Mouse (Mus musculus): ENCODE measurements around the gene Rbck1. TPM values are rescaled to one million over a fixed set of nuclear protein-coding genes. Genes with fewer than 3 reads are reported as not detected.

Gene Rbck1
- polyA plus RNA-seq (2012; rRNA removed): 246 and 256 TPM in 2 replicates

DNA sequence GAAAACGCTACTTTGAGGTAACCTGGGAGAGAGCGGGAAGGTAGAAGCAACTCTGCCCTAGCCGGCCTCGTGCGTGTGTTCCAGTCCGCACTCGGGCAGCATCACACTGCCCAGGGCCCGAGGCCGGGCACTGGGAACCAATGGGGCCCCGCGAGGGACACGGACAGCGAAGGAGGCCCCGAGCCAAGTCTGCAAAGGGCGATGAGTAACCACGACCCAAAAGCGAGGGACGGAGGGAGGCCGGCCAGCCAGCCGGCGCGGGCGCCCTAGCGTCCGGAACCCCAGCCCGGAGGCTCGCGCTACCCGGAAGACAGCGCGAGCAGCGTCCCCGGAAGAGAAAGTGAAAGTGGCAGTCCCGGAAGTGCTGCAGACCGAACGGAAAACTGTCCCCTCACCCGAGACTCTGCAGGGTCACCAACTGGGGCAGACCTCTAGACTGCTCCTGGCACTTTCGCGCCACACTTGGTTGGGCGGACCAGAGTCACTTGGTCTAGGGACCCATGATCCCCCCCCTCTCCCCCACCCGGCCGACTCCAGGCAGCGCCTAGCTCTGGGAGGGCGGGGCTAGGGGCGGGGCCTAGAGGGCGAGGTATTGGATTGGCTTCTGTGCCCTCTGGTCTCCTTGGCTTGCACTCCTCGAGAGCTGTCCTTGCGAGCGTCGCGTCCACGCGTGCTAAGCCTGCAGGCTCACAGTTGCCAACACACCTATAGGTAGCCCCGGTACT lies at the start of gene Rbck1:
Gene Rbck1, minus strand, starts transcription at position 553 of the 725 bp plus-strand sequence.
- TF ChIP-seq CTCF (IDR thresholded peaks at IDR 0.05; ENCODE audit: borderline replicate concordance, extremely low read depth, insufficient read depth, insufficient read length) (no peak), POLR2A (IDR thresholded peaks at IDR 0.05; ENCODE audit: borderline replicate concordance, extremely low read depth, insufficient read depth, insufficient read length, poor library complexity, severe bottlenecking) (peak; percentile 75; the same call in 1 of the 2 replicates)
- peak; percentile 93 for DNase-seq (ENCODE audit: low read depth)

DNA sequence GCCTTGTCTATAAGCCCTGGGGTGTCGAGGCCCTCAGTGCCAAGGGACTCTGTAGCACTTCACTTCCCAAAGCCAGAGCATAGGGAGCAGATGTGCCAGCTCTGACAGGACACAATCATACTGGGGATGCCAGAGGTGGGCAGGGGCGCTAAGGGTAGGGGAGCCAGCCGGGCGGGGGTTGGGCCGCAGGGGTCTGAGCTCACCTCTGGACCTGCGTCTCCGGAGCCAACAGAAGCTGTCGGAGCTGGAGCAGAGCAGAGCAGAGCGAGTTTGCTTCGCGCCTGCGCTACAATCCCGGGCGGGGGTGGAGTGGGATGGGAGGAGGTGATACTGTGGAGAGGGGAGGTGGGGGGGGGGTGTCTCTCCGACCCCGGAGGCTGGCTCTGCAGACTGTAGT lies 43.9 kb upstream of the Rbck1 start, which contains the start of gene Nrsn2:
Gene Nrsn2, minus strand, starts transcription at position 294 of the 397 bp plus-strand sequence.
- DNase-seq (ENCODE audit: low read depth): peak; percentile 84
- TF ChIP-seq CTCF (IDR thresholded peaks at IDR 0.05; ENCODE audit: borderline replicate concordance, extremely low read depth, insufficient read depth, insufficient read length) (no peak), POLR2A (IDR thresholded peaks at IDR 0.05; ENCODE audit: borderline replicate concordance, extremely low read depth, insufficient read depth, insufficient read length, poor library complexity, severe bottlenecking) (no peak)

DNA sequence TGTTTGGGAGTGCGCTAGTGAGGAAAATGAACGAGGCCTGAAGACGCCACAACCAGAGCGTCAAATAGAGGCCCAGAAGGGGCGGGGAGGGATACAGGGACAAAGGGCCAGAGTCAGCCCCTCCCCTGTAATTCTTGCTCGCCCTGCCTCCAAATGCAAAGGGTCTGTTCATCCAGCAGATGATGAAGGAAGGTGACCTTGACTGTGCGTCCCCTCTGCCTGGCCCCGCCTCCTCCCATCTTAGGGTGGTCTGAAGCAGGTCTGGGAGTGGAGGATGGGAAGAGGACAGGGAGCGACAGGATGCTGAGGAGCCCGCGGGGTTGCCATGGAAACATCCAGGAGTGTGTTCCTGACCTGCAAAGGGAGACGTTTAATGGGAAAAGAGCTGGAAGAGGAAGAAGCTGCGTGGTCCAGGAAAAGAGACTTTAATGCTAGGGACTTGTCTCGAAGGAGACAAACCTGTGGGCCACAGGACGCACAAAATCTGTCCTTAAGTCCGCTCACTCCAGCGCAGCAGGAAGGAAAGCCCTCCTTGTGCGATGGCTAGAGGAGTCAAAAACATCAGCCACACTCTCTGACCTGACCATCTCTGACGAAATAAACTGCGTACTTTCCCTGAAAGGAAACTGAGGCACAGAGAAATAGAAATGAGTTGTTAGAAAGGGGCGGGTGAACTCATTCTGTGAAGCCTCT lies 43.3 kb upstream of the Rbck1 start:
- peak; percentile 95 for DNase-seq (ENCODE audit: low read depth)
- TF ChIP-seq POLR2A (IDR thresholded peaks at IDR 0.05; ENCODE audit: borderline replicate concordance, extremely low read depth, insufficient read depth, insufficient read length, poor library complexity, severe bottlenecking) (no peak), CTCF (IDR thresholded peaks at IDR 0.05; ENCODE audit: borderline replicate concordance, extremely low read depth, insufficient read depth, insufficient read length) (no peak)

DNA sequence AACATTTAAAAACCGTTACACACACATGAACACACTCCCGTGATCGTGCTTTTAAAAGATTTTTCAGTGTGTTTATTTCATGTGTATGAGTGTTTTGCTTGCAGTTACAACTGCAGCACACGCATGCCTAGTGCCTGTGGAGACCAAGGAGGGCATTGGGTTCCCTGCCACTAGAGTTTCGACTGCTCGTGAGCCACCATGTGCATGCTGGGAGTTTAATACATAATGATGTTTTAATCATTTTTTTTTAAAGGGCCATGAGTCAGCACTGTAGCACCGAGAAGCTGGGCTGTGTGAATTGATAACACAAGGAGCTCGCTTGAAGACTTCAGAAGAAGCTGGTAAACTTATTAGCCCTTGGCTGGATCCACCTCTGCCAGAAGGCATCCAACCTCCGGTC lies 41.1 kb upstream of the Rbck1 start:
- DNase-seq (ENCODE audit: low read depth): no peak

DNA sequence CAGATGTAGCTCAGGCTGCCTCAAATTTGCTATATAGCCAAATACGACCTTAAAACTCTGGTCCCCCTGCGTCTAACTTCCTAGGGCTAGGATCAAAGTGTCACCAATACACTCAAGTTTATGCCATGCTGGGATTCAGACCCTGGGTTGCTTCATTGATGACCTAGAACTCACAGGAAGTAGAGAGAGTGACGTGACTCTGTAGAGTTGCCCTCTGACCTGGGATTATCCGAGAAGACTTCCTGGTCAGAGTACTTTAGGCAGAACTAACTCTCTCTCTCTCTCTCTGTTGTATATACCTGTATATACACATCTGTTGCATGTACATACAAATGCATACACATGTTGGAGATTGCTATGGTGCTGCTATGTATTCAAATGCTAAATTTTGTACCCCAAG lies 40.2 kb upstream of the Rbck1 start:
- no peak for DNase-seq (ENCODE audit: low read depth)
- TF ChIP-seq POLR2A (IDR thresholded peaks at IDR 0.05; ENCODE audit: borderline replicate concordance, extremely low read depth, insufficient read depth, insufficient read length, poor library complexity, severe bottlenecking) (no peak), CTCF (IDR thresholded peaks at IDR 0.05; ENCODE audit: borderline replicate concordance, extremely low read depth, insufficient read depth, insufficient read length) (no peak)

More for the DNA sequence above, 41.1 kb upstream of the Rbck1 start:
- no peak for TF ChIP-seq POLR2A (IDR thresholded peaks at IDR 0.05; ENCODE audit: borderline replicate concordance, extremely low read depth, insufficient read depth, insufficient read length, poor library complexity, severe bottlenecking)
- no peak for TF ChIP-seq CTCF (IDR thresholded peaks at IDR 0.05; ENCODE audit: borderline replicate concordance, extremely low read depth, insufficient read depth, insufficient read length)

DNA sequence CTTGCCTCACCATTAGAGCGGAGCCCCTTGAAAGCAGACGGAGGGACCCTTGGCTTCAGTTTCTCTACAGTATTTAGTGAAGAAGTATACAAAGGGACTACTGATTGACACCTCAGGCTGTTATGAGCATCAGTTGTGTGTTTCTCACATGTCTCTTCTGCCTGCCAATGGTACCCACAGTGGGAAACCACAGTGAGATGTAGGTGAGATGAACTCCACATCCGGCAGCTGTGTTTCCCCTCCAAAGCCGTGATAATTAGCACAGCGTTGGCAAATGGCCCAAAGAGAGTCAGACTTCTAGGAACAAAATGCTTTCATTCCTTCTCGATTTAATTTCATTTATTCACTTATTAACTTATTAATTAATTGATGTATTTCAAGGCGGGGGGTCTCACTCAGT lies 39.7 kb upstream of the Rbck1 start:
- TF ChIP-seq CTCF (IDR thresholded peaks at IDR 0.05; ENCODE audit: borderline replicate concordance, extremely low read depth, insufficient read depth, insufficient read length) (no peak), POLR2A (IDR thresholded peaks at IDR 0.05; ENCODE audit: borderline replicate concordance, extremely low read depth, insufficient read depth, insufficient read length, poor library complexity, severe bottlenecking) (no peak)
- peak; percentile 77 for DNase-seq (ENCODE audit: low read depth)

DNA sequence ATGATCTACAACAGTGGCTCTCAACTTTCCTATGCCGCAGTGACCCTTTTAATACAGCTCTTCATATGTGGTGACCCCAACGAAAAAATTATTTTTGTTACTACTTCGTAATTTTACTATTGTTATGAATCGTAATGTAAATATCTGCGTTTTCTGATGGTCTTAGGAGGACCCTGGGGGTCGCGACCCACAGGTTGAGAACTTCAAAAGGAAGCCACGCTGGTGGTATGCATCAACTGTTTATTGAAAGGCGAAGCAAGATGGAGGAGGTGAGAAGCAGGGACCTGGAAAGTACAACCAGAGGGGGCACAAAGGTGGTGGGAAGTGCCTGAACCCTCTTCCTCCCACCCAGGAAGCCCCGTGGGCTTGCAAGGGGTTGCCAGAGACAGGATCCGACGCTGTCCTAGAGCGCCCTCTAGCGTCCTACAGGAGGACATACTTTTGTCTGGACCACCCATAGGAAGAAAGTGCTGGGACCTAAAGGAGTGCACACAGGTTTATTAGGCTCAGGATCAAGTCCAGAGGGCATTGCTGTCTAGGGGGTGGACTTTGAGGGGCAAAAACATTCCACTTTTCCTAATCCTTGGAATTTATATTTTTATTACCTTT lies 36.2 kb upstream of the Rbck1 start:
- DNase-seq (ENCODE audit: low read depth): peak; percentile 87
- TF ChIP-seq POLR2A (IDR thresholded peaks at IDR 0.05; ENCODE audit: borderline replicate concordance, extremely low read depth, insufficient read depth, insufficient read length, poor library complexity, severe bottlenecking) (no peak), CTCF (IDR thresholded peaks at IDR 0.05; ENCODE audit: borderline replicate concordance, extremely low read depth, insufficient read depth, insufficient read length) (peak; percentile 86)

DNA sequence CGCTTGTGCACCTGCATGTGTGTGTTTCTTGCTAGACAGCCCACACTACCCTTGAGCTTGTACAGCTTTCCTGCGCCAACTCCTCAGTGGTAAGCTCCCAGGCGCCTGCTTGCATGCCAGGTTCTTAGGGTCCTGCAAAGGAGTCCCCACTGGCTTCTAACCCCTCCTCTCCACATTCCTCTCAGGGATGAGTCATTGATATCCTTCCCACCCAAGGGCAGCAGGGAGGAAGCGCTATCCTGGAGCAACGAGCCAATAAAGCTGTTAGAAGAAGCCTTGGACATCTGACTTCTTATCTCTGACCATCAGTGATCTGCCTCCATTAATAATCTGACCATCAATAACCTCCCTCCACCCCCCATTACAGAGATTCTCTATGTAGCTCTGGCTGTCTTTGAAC lies 35.5 kb upstream of the Rbck1 start:
- TF ChIP-seq POLR2A (IDR thresholded peaks at IDR 0.05; ENCODE audit: borderline replicate concordance, extremely low read depth, insufficient read depth, insufficient read length, poor library complexity, severe bottlenecking) (no peak), CTCF (IDR thresholded peaks at IDR 0.05; ENCODE audit: borderline replicate concordance, extremely low read depth, insufficient read depth, insufficient read length) (no peak)
- no peak for DNase-seq (ENCODE audit: low read depth)

DNA sequence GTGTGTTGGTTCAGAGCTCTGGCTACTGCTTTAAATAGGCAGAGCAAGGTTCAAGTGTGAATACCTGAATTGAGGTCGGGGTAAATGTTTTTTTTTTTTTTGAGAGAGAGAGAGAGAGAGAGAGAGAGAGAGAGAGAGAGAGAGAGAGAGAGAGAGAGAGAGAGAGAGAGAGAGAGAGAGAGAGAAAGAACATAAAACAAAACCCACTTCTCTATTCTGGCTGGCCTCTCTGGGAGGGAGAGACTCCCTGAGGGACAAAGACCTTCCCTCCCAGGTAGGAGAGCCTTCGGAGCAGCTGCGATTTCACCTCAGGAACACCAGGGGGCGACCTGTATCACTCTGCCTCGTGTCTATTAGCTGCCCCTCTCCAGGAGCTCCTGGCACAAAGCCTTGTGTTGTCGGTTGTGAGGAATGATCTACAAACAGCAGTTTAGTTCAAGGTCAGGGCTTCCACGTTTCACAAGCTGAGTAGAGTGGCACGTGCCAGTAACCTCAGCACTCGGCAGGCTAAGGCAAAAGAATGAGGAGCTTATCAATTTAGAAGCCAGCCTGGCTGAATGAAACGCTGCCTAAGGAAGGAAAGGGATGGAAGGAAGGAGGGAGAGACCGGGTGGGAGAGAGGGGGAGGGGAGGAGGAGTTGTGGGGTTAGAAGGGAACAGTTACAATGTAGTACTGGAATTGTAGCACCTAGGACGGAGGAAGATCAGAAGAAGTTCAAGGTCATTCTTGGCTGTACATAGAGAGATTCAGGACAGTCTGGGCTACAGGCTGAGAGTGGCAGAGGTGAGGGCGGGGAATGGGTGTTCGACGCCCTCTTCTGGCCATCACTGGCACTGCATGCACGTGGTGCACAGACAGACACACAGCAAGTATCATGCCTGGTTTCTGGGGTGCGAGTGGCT lies 31.0 kb upstream of the Rbck1 start:
- TF ChIP-seq POLR2A (IDR thresholded peaks at IDR 0.05; ENCODE audit: borderline replicate concordance, extremely low read depth, insufficient read depth, insufficient read length, poor library complexity, severe bottlenecking) (no peak), CTCF (IDR thresholded peaks at IDR 0.05; ENCODE audit: borderline replicate concordance, extremely low read depth, insufficient read depth, insufficient read length) (peak; percentile 91)

DNA sequence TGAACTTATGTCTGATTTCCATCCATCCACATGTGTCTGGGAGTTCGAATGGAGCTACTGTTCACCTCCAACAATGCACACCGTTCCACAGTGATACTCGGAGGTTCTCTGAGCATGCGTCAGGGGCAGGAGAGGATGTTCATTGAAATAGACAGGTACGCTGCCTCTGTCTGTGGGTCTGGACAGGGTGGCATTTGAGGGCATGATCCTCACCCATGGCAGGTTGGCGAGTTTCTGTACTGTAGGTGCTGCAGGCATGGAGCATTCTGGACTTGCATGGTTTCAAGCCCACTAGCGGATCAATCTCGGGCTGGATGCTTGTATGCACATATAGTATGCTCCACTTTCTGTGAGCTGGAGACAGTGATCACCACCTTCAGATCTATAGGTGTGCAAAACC lies 28.7 kb upstream of the Rbck1 start:
- TF ChIP-seq POLR2A (IDR thresholded peaks at IDR 0.05; ENCODE audit: borderline replicate concordance, extremely low read depth, insufficient read depth, insufficient read length, poor library complexity, severe bottlenecking) (no peak), CTCF (IDR thresholded peaks at IDR 0.05; ENCODE audit: borderline replicate concordance, extremely low read depth, insufficient read depth, insufficient read length) (no peak)
- no peak for DNase-seq (ENCODE audit: low read depth)

More for the DNA sequence above, 31.0 kb upstream of the Rbck1 start:
- DNase-seq (ENCODE audit: low read depth): peak; percentile 94

All from brain, embryonic 14.5 days (tissue).